Comparison of ENCODE assay signal across 25 mouse cellular contexts in genomic region chr2:73096491-73096890, GRCm38 (mm10).
DNase-seq lines count a peak whose midpoint lies in the region; ATAC-seq and TF ChIP-seq lines count a peak whose summit lies in the region.
"Had no signal": no experiment of that assay in that cellular context is flagged by ENCODE, and none has a peak within 500 bp of the region (broad histone marks: within the 10 kb centered on the region; RNA-seq: fewer than 3 reads in every experiment).

No protein-coding gene starts in this region.

- intact Hi-C loops in heart, postnatal 10 days (cut with DNase I): no loop called here

- 75% methylated on average over 3 of the region's 3 CpGs for WGBS in hindbrain, postnatal 0 days
- 88% methylated on average over 3 of the region's 3 CpGs for whole genome bisulfite sequencing in hindbrain, embryonic 10.5 days
- WGBS in liver, postnatal 0 days (ENCODE audit: insufficient replicate concordance): 71% methylated on average over 3 of the region's 3 CpGs
- WGBS in liver, embryonic 11.5 days: 83% methylated on average over 3 of the region's 3 CpGs
- 80% methylated on average over 3 of the region's 3 CpGs for WGBS in hindbrain, embryonic 16.5 days

- H3K4me2 ChIP-seq in hindbrain, postnatal 0 days (ENCODE audit: low read depth, low read length): no peak overlapping the region
- no peak overlapping the region for H3K4me2 ChIP-seq in liver, postnatal 0 days (ENCODE audit: low read depth, low read length)
- H3K4me2 ChIP-seq in liver, embryonic 11.5 days: no peak overlapping the region
- H3K4me2 ChIP-seq in hindbrain, embryonic 16.5 days (ENCODE audit: low read length): no peak overlapping the region
- H3K4me2 ChIP-seq: embryonic facial prominence, embryonic 12.5 days; forebrain, embryonic 13.5 days; hindbrain, embryonic 15.5 days; lung, embryonic 15.5 days; neural tube, embryonic 15.5 days; stomach, embryonic 15.5 days had no signal

- H3K27me3 ChIP-seq in hindbrain, postnatal 0 days (ENCODE audit: insufficient read depth, low read length): no peaks in the 10 kb centered on the region
- H3K27me3 ChIP-seq in hindbrain, embryonic 10.5 days (ENCODE audit: insufficient read depth, poor library complexity, severe bottlenecking): no peaks in the 10 kb centered on the region
- no peaks in the 10 kb centered on the region for H3K27me3 ChIP-seq in liver, postnatal 0 days (ENCODE audit: insufficient read depth, low read length)
- no peaks in the 10 kb centered on the region for H3K27me3 ChIP-seq in liver, embryonic 11.5 days (replicated peaks; ENCODE audit: control insufficient read depth, insufficient read depth, low read length)
- H3K27me3 ChIP-seq in hindbrain, embryonic 16.5 days (replicated peaks; ENCODE audit: control insufficient read depth, insufficient read depth, low read length): no peaks in the 10 kb centered on the region
- H3K27me3 ChIP-seq: embryonic facial prominence, embryonic 12.5 days; forebrain, embryonic 13.5 days; hindbrain, embryonic 15.5 days; lung, embryonic 15.5 days; neural tube, embryonic 15.5 days; stomach, embryonic 15.5 days had no signal

- no peaks in the 10 kb centered on the region for H3K4me1 ChIP-seq in hindbrain, postnatal 0 days (ENCODE audit: insufficient read depth, low read length)
- peaks cover 21% of the 10 kb centered on the region for H3K4me1 ChIP-seq in hindbrain, embryonic 10.5 days (replicated peaks)
- peaks cover 10% of the 10 kb centered on the region for H3K4me1 ChIP-seq in liver, postnatal 0 days (ENCODE audit: insufficient read depth)
- H3K4me1 ChIP-seq in liver, embryonic 11.5 days (replicated peaks; ENCODE audit: control insufficient read depth, insufficient read depth, low read length): peaks cover 4% of the 10 kb centered on the region
- H3K4me1 ChIP-seq in hindbrain, embryonic 16.5 days (ENCODE audit: control insufficient read depth, insufficient read depth, low read depth, low read length): no peaks in the 10 kb centered on the region
- H3K4me1 ChIP-seq: embryonic facial prominence, embryonic 12.5 days; hindbrain, embryonic 15.5 days; lung, embryonic 15.5 days; neural tube, embryonic 15.5 days; stomach, embryonic 15.5 days had no signal

- no peaks in the 10 kb centered on the region for H3K36me3 ChIP-seq in hindbrain, postnatal 0 days (ENCODE audit: insufficient read depth, low read length)
- peaks cover 8% of the 10 kb centered on the region for H3K36me3 ChIP-seq in hindbrain, embryonic 10.5 days
- H3K36me3 ChIP-seq in liver, postnatal 0 days (replicated peaks; ENCODE audit: insufficient read depth, low read length): peaks cover 7% of the 10 kb centered on the region
- H3K36me3 ChIP-seq in liver, embryonic 11.5 days (ENCODE audit: control insufficient read depth, insufficient read depth, low read length): no peaks in the 10 kb centered on the region
- no peaks in the 10 kb centered on the region for H3K36me3 ChIP-seq in hindbrain, embryonic 16.5 days (ENCODE audit: control insufficient read depth, insufficient read depth, low read length)
- H3K36me3 ChIP-seq: embryonic facial prominence, embryonic 12.5 days; lung, embryonic 15.5 days had no signal

- no peak for ATAC-seq in hindbrain, postnatal 0 days
- no peak for ATAC-seq in liver, postnatal 0 days
- no peak for ATAC-seq in liver, embryonic 11.5 days (replicated peaks; ENCODE audit: low FRiP score)
- no peak for ATAC-seq in hindbrain, embryonic 16.5 days
- ATAC-seq: forebrain, embryonic 13.5 days had no signal

- no peak overlapping the region for H3K9ac ChIP-seq in hindbrain, postnatal 0 days (replicated peaks; ENCODE audit: low read length)
- H3K9ac ChIP-seq in liver, postnatal 0 days (replicated peaks): no peak overlapping the region
- H3K9ac ChIP-seq in liver, embryonic 11.5 days (ENCODE audit: low read depth, low read length): no peak overlapping the region
- no peak overlapping the region for H3K9ac ChIP-seq in hindbrain, embryonic 16.5 days (ENCODE audit: low read depth, low read length)
- H3K9ac ChIP-seq: embryonic facial prominence, embryonic 12.5 days; forebrain, embryonic 13.5 days; hindbrain, embryonic 15.5 days; lung, embryonic 15.5 days; neural tube, embryonic 15.5 days; stomach, embryonic 15.5 days had no signal

- no peak for TF ChIP-seq EP300 in liver, postnatal 0 days (IDR thresholded peaks at IDR 0.05; ENCODE audit: low read depth)

- H3K27ac ChIP-seq in hindbrain, postnatal 0 days: no peak overlapping the region
- H3K27ac ChIP-seq in hindbrain, embryonic 10.5 days: no peak overlapping the region
- no peak overlapping the region for H3K27ac ChIP-seq in liver, postnatal 0 days (ENCODE audit: low read depth)
- no peak overlapping the region for H3K27ac ChIP-seq in liver, embryonic 11.5 days (ENCODE audit: low read depth, low read length)
- H3K27ac ChIP-seq in hindbrain, embryonic 16.5 days (ENCODE audit: low read depth, low read length): no peak overlapping the region
- H3K27ac ChIP-seq: embryonic facial prominence, embryonic 12.5 days; forebrain, embryonic 13.5 days; hindbrain, embryonic 15.5 days; lung, embryonic 15.5 days; midbrain, embryonic 10.5 days; neural tube, embryonic 15.5 days; stomach, embryonic 15.5 days had no signal

- H3K4me3 ChIP-seq in hindbrain, postnatal 0 days (ENCODE audit: low read length): no peak overlapping the region
- H3K4me3 ChIP-seq in hindbrain, embryonic 10.5 days: no peak overlapping the region
- no peak overlapping the region for H3K4me3 ChIP-seq in liver, postnatal 0 days (ENCODE audit: low read depth, low read length)
- no peak overlapping the region for H3K4me3 ChIP-seq in liver, embryonic 11.5 days (ENCODE audit: low read depth, low read length)
- H3K4me3 ChIP-seq in hindbrain, embryonic 16.5 days (ENCODE audit: low read length): no peak overlapping the region
- H3K4me3 ChIP-seq: embryonic facial prominence, embryonic 12.5 days; forebrain, embryonic 13.5 days; hindbrain, embryonic 15.5 days; lung, embryonic 15.5 days; midbrain, embryonic 10.5 days; neural tube, embryonic 15.5 days; stomach, embryonic 15.5 days had no signal

- DNase-seq in hindbrain, postnatal 0 days (ENCODE audit: low spot score): peak; percentile 21
- DNase-seq in hindbrain, embryonic 10.5 days (ENCODE audit: low spot score): no peak
- DNase-seq in liver, postnatal 0 days: no peak
- no peak for DNase-seq in liver, embryonic 11.5 days (ENCODE audit: low spot score)
- peak; percentile 75 for DNase-seq in A20 (ENCODE audit: low read depth, low spot score)
- peak; percentile 15 for DNase-seq in fibroblast of lung, adult 2 months (ENCODE audit: low read depth)
- no peak for DNase-seq in heart, postnatal 10 days
- DNase-seq: cerebellum, adult 2 months; cerebellum, postnatal 25 days; gastrocnemius, postnatal 25 days; heart, adult 18-20 months; heart, postnatal 36 days; kidney, adult 11 months; right cerebral cortex, adult 18-20 months; right cerebral cortex, postnatal 4 days; thymus, adult 18-20 months; thymus, postnatal 36 days had no signal

- no peaks in the 10 kb centered on the region for H3K9me3 ChIP-seq in hindbrain, postnatal 0 days (ENCODE audit: low read length)
- no peaks in the 10 kb centered on the region for H3K9me3 ChIP-seq in hindbrain, embryonic 10.5 days
- H3K9me3 ChIP-seq in liver, postnatal 0 days (ENCODE audit: low read length): no peaks in the 10 kb centered on the region
- no peaks in the 10 kb centered on the region for H3K9me3 ChIP-seq in liver, embryonic 11.5 days (ENCODE audit: control insufficient read depth, low read length)
- H3K9me3 ChIP-seq in hindbrain, embryonic 16.5 days (ENCODE audit: control insufficient read depth, low read length): no peaks in the 10 kb centered on the region
- H3K9me3 ChIP-seq: embryonic facial prominence, embryonic 12.5 days; forebrain, embryonic 13.5 days; hindbrain, embryonic 15.5 days; lung, embryonic 15.5 days; midbrain, embryonic 10.5 days; neural tube, embryonic 15.5 days; stomach, embryonic 15.5 days had no signal

- TF ChIP-seq CTCF in hindbrain, postnatal 0 days (IDR thresholded peaks at IDR 0.05; ENCODE audit: low read depth): peak; percentile 49
- TF ChIP-seq CTCF in liver, postnatal 0 days (IDR thresholded peaks at IDR 0.05; ENCODE audit: low read depth): 0 out of 2 replicates have a peak, but pooled peaks have one; percentile 3

Comparison
In these comparisons a context has a peak if more than half of its experiments do, and no peak if none do; other contexts are left out.
1. DNase-seq: peak in hindbrain, postnatal 0 days (single experiment), A20 (single experiment) and fibroblast of lung, adult 2 months (single experiment); none in hindbrain, embryonic 10.5 days (single experiment), liver, postnatal 0 days (single experiment), liver, embryonic 11.5 days (single experiment) and heart, postnatal 10 days (0 of 2).